Mouse (Mus musculus): ENCODE measurements around the gene Faf1. TPM values are rescaled to one million over a fixed set of nuclear protein-coding genes. Genes with fewer than 3 reads are reported as not detected.

Faf1 gene
- total RNA-seq, 1 experiment, result 52.3 TPM

DNA sequence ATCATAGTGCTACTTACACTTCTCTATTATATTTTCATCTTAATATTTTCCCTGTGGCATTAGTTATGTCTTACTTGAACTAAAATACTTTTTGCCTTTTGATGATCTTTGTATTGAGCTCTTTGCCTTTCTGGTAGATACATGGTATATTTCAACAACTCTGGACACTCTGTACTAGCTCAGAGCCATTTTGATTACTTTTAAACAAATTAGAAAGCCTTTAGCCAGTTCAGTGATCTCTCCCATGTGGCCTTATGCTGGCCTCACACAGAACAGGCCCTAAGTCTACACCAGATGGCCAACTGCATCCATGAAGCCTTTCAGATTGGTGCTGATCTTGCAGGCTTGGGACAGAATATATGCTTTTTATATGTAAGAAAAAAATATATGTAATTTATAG, 23.1 kb upstream of the Faf1 start:
- TF ChIP-seq MAFK (IDR thresholded peaks at IDR 0.05; ENCODE audit: insufficient read depth, low read depth, low read length), result no peak
- TF ChIP-seq ZNF384 (IDR thresholded peaks at IDR 0.05; ENCODE audit: low read depth, low read length), result no peak
- no peak for TF ChIP-seq HCFC1 (IDR thresholded peaks at IDR 0.05; ENCODE audit: borderline replicate concordance, insufficient read depth, low read length)
- no peak for TF ChIP-seq ZC3H11A (IDR thresholded peaks at IDR 0.05; ENCODE audit: borderline replicate concordance, low read depth, low read length)
- TF ChIP-seq CHD2 (IDR thresholded peaks at IDR 0.05; ENCODE audit: low read depth, low read length), result no peak
- Histone ChIP-seq H3K4me1 (ENCODE audit: control insufficient read depth in 2 of 2, insufficient read depth in 2 of 2, low read length in 2 of 2, poor library complexity in 1 of 2) (no peaks in the 10 kb centered on the region), H3K4me3 (ENCODE audit: insufficient read depth in 1 of 2, low read depth in 1 of 2, low read length in 2 of 2, poor library complexity in 1 of 2, severe bottlenecking in 1 of 2) (no peak overlapping the region), H3K9me3 (ENCODE audit: control insufficient read depth, insufficient read depth, low read depth, low read length) (no peaks in the 10 kb centered on the region), H3K9ac (ENCODE audit: insufficient read depth, low read depth, low read length, poor library complexity, severe bottlenecking) (no peak overlapping the region), H3K36me3 (ENCODE audit: control insufficient read depth, insufficient read depth, low read length, poor library complexity, severe bottlenecking) (no peaks in the 10 kb centered on the region), H3K27ac (ENCODE audit: insufficient read depth, low read depth, low read length, poor library complexity, severe bottlenecking) (no peak overlapping the region)
- no peak for DNase-seq (ENCODE audit: low read depth, low spot score)
- in situ Hi-C loops (cut with MboI; ENCODE audit: low sequenced_read_pairs in 2 of 2, unreplicated experiment in 2 of 2), result no loop called here

DNA sequence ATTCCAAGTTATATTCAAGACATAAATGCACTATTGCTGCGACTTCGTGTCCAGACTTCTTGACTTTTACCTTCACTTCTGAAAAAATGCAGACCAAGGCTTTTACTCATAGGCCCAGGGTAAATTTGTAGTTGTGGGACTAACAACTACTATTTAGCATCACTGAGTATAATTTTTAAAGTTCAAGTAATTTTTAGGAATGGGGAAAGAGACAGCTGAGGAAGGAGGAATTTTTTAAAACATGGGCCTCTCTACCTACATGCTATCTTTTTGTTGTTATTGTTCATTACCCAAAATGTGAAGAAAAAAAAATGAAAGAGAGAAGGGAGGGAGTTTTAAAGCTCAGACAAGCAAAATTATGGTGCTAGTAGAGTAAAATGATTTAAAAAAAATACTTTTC, 21.7 kb upstream of the Faf1 start:
- TF ChIP-seq ZNF384 (IDR thresholded peaks at IDR 0.05; ENCODE audit: low read depth, low read length) (no peak), ZC3H11A (IDR thresholded peaks at IDR 0.05; ENCODE audit: borderline replicate concordance, low read depth, low read length) (no peak), CHD2 (IDR thresholded peaks at IDR 0.05; ENCODE audit: low read depth, low read length) (no peak), MAFK (IDR thresholded peaks at IDR 0.05; ENCODE audit: insufficient read depth, low read depth, low read length) (no peak), HCFC1 (IDR thresholded peaks at IDR 0.05; ENCODE audit: borderline replicate concordance, insufficient read depth, low read length) (no peak)
- Histone ChIP-seq H3K4me3 (ENCODE audit: insufficient read depth in 1 of 2, low read depth in 1 of 2, low read length in 2 of 2, poor library complexity in 1 of 2, severe bottlenecking in 1 of 2) (no peak overlapping the region), H3K36me3 (ENCODE audit: control insufficient read depth, insufficient read depth, low read length, poor library complexity, severe bottlenecking) (no peaks in the 10 kb centered on the region), H3K27ac (ENCODE audit: insufficient read depth, low read depth, low read length, poor library complexity, severe bottlenecking) (no peak overlapping the region), H3K9ac (ENCODE audit: insufficient read depth, low read depth, low read length, poor library complexity, severe bottlenecking) (no peak overlapping the region), H3K9me3 (ENCODE audit: control insufficient read depth, insufficient read depth, low read depth, low read length) (no peaks in the 10 kb centered on the region), H3K4me1 (ENCODE audit: control insufficient read depth in 2 of 2, insufficient read depth in 2 of 2, low read length in 2 of 2, poor library complexity in 1 of 2) (no peaks in the 10 kb centered on the region)
- DNase-seq (ENCODE audit: low read depth, low spot score), result no peak
- in situ Hi-C loops (cut with MboI; ENCODE audit: low sequenced_read_pairs in 2 of 2, unreplicated experiment in 2 of 2), result loop anchor here (5.0 kb wide), 2 partner anchors 323 to 328 kb away; partner anchors contain the start of gene Dmrta2 (in 1 of the 2)

DNA sequence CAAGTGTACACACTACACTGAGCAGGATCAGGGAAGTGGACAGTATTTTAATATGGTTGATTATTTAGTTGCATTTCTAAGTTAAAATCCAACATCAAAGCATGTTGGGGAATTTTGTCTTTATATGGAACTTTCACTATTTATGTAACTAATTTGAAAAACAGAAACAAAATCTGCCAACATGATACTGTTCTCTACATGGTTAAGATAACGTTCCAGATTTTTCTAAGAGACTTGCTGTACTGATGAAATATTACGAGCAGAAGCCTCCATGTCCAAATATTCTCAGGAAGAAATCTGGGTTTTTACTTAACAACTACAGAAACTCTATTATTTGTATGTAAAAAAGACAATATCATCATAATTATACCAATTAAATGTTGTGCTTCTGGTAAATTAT, 20.6 kb upstream of the Faf1 start:
- no peaks in the 10 kb centered on the region for H3K36me3 ChIP-seq (ENCODE audit: control insufficient read depth, insufficient read depth, low read length, poor library complexity, severe bottlenecking)
- H3K4me3 ChIP-seq (ENCODE audit: insufficient read depth in 1 of 2, low read depth in 1 of 2, low read length in 2 of 2, poor library complexity in 1 of 2, severe bottlenecking in 1 of 2), result no peak overlapping the region
- no peak for DNase-seq (ENCODE audit: low read depth, low spot score)
- no peak overlapping the region for H3K9ac ChIP-seq (ENCODE audit: insufficient read depth, low read depth, low read length, poor library complexity, severe bottlenecking)
- no peak overlapping the region for H3K27ac ChIP-seq (ENCODE audit: insufficient read depth, low read depth, low read length, poor library complexity, severe bottlenecking)
- in situ Hi-C loops (cut with MboI; ENCODE audit: low sequenced_read_pairs in 2 of 2, unreplicated experiment in 2 of 2), result loop anchor here (5.0 kb wide), 2 partner anchors 322 to 327 kb away; partner anchors contain the start of gene Dmrta2 (in 1 of the 2)
- no peaks in the 10 kb centered on the region for H3K9me3 ChIP-seq (ENCODE audit: control insufficient read depth, insufficient read depth, low read depth, low read length)
- TF ChIP-seq HCFC1 (IDR thresholded peaks at IDR 0.05; ENCODE audit: borderline replicate concordance, insufficient read depth, low read length) (no peak), ZNF384 (IDR thresholded peaks at IDR 0.05; ENCODE audit: low read depth, low read length) (no peak), MAFK (IDR thresholded peaks at IDR 0.05; ENCODE audit: insufficient read depth, low read depth, low read length) (no peak), ZC3H11A (IDR thresholded peaks at IDR 0.05; ENCODE audit: borderline replicate concordance, low read depth, low read length) (no peak), CHD2 (IDR thresholded peaks at IDR 0.05; ENCODE audit: low read depth, low read length) (no peak)
- no peaks in the 10 kb centered on the region for H3K4me1 ChIP-seq (ENCODE audit: control insufficient read depth in 2 of 2, insufficient read depth in 2 of 2, low read length in 2 of 2, poor library complexity in 1 of 2)

DNA sequence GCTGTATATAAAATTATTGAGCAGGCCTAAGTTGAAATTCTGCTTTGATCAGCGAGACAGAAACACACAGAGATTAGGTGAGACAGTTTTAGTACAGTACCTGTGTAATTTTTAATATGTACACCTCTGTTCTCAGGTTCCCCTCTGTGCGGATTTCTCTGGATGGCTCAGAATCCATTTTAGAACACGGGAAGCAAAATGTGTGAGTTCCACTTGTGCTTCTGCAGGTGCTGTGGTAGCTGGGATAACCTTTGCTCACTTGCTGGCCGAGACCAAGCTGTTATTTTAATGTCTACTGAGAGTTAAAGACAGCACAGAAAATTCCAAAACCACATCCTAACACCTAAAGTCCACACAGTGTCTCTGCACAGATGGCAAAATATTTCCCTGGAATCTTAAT, 20.1 kb upstream of the Faf1 start:
- TF ChIP-seq HCFC1 (IDR thresholded peaks at IDR 0.05; ENCODE audit: borderline replicate concordance, insufficient read depth, low read length) (no peak), MAFK (IDR thresholded peaks at IDR 0.05; ENCODE audit: insufficient read depth, low read depth, low read length) (no peak), CHD2 (IDR thresholded peaks at IDR 0.05; ENCODE audit: low read depth, low read length) (no peak), ZNF384 (IDR thresholded peaks at IDR 0.05; ENCODE audit: low read depth, low read length) (no peak), ZC3H11A (IDR thresholded peaks at IDR 0.05; ENCODE audit: borderline replicate concordance, low read depth, low read length) (no peak)
- DNase-seq (ENCODE audit: low read depth, low spot score), result no peak
- no peak overlapping the region for H3K27ac ChIP-seq (ENCODE audit: insufficient read depth, low read depth, low read length, poor library complexity, severe bottlenecking)
- no peak overlapping the region for H3K9ac ChIP-seq (ENCODE audit: insufficient read depth, low read depth, low read length, poor library complexity, severe bottlenecking)
- H3K4me1 ChIP-seq (ENCODE audit: control insufficient read depth in 2 of 2, insufficient read depth in 2 of 2, low read length in 2 of 2, poor library complexity in 1 of 2), result no peaks in the 10 kb centered on the region
- no peak overlapping the region for H3K4me3 ChIP-seq (ENCODE audit: insufficient read depth in 1 of 2, low read depth in 1 of 2, low read length in 2 of 2, poor library complexity in 1 of 2, severe bottlenecking in 1 of 2)
- no peaks in the 10 kb centered on the region for H3K9me3 ChIP-seq (ENCODE audit: control insufficient read depth, insufficient read depth, low read depth, low read length)
- in situ Hi-C loops (cut with MboI; ENCODE audit: low sequenced_read_pairs in 2 of 2, unreplicated experiment in 2 of 2), result loop anchor here (5.0 kb wide), 2 partner anchors 321 to 326 kb away; partner anchors contain the start of gene Dmrta2 (in 1 of the 2)
- no peaks in the 10 kb centered on the region for H3K36me3 ChIP-seq (ENCODE audit: control insufficient read depth, insufficient read depth, low read length, poor library complexity, severe bottlenecking)
